Mouse (Mus musculus) spleen, postnatal 10 days (tissue): ENCODE measurements around the gene Creb3l2.
"Not testable (repeated sequence)": the region's sequence is repeated elsewhere in the genome, so short reads cannot be mapped to it uniquely, and the experiment has no call there.

Experiments
- DNase-seq, 2 experiments: peaks; one replicate each; pipeline ENCODE4 v3.0.0; 2021 to 2022; ENCODE audit warnings: low spot score in 2 of 2

Creb3l2 gene

GRCm38 (mm10) chr6:37409829-37410228, 32.1 kb downstream of the Creb3l2 start:
- no peak for DNase-seq

GRCm38 (mm10) chr6:37407876-37408275, 34.1 kb downstream of the Creb3l2 start:
- DNase-seq = no peak

GRCm38 (mm10) chr6:37406903-37407302, 35.0 kb downstream of the Creb3l2 start:
- DNase-seq = no peak

GRCm38 (mm10) chr6:37406018-37406417, 35.9 kb downstream of the Creb3l2 start:
- no peak for DNase-seq

- DNase-seq = no peak
Observed at GRCm38 (mm10) chr6:37404325-37404724, 37.6 kb downstream of the Creb3l2 start.

GRCm38 (mm10) chr6:37401928-37402327, 40.0 kb downstream of the Creb3l2 start:
- DNase-seq = no peak

- DNase-seq = no peak
Observed at GRCm38 (mm10) chr6:37400866-37401525, 41.0 kb downstream of the Creb3l2 start.

GRCm38 (mm10) chr6:37400167-37400566, 41.8 kb downstream of the Creb3l2 start:
- DNase-seq = no peak

- no peak for DNase-seq
Observed at GRCm38 (mm10) chr6:37398943-37399342, 43.0 kb downstream of the Creb3l2 start.

GRCm38 (mm10) chr6:37397973-37398372, 44.0 kb downstream of the Creb3l2 start:
- no peak for DNase-seq

GRCm38 (mm10) chr6:37397254-37397653, 44.7 kb downstream of the Creb3l2 start:
- DNase-seq = no peak

GRCm38 (mm10) chr6:37396127-37396526, 45.8 kb downstream of the Creb3l2 start:
- DNase-seq = no peak

- no peak for DNase-seq
Observed at GRCm38 (mm10) chr6:37393263-37393662, 48.7 kb downstream of the Creb3l2 start.

GRCm38 (mm10) chr6:37392262-37392661, 49.7 kb downstream of the Creb3l2 start:
- DNase-seq = no peak

- DNase-seq = no peak
Observed at GRCm38 (mm10) chr6:37391313-37391712, 50.6 kb downstream of the Creb3l2 start.

GRCm38 (mm10) chr6:37388960-37389359, 53.0 kb downstream of the Creb3l2 start:
- no peak for DNase-seq

- DNase-seq = no peak
Observed at GRCm38 (mm10) chr6:37388501-37388900, 53.4 kb downstream of the Creb3l2 start.

GRCm38 (mm10) chr6:37387281-37387680, 54.7 kb downstream of the Creb3l2 start:
- DNase-seq = no peak

- DNase-seq = no peak
Observed at GRCm38 (mm10) chr6:37385602-37386285, 56.2 kb downstream of the Creb3l2 start.

- DNase-seq = no peak
Observed at GRCm38 (mm10) chr6:37382761-37383160, 59.2 kb downstream of the Creb3l2 start.

- no peak for DNase-seq
Observed at GRCm38 (mm10) chr6:37377836-37378580, 63.9 kb downstream of the Creb3l2 start.

GRCm38 (mm10) chr6:37377387-37377786, 64.6 kb downstream of the Creb3l2 start:
- not testable (repeated sequence) for DNase-seq

- no peak for DNase-seq
Observed at GRCm38 (mm10) chr6:37375452-37375851, 66.5 kb downstream of the Creb3l2 start.
